Mouse (Mus musculus) embryonic facial prominence, embryonic 10.5 days (tissue): ENCODE measurements around the gene Aldh4a1. TPM values are rescaled to one million over a fixed set of nuclear protein-coding genes. Genes with fewer than 3 reads are reported as not detected.

ENCODE experiments used
- DNase-seq: peaks from one replicate; pipeline ENCODE4 v3.0.0-alpha.2; 2017; ENCODE audit warnings: low spot score
- H3K27ac ChIP-seq: fragments of 300-500 bp; sonication (generic); replicated peaks from 2 replicates; pipeline ENCODE4 v1.5.1; 2016; ENCODE audit warnings: mild to moderate bottlenecking
- H3K27me3 ChIP-seq: fragments of 300-500 bp; sonication (generic); replicated peaks from 2 replicates; pipeline ENCODE4 v1.6.1; 2016; ENCODE audit warnings: low read depth, mild to moderate bottlenecking; ENCODE audit not compliant: poor library complexity, severe bottlenecking
- H3K36me3 ChIP-seq: fragments of 300-500 bp; sonication (generic); replicated peaks from 2 replicates; pipeline ENCODE4 v1.6.1; 2016; ENCODE audit warnings: mild to moderate bottlenecking, moderate library complexity
- H3K4me1 ChIP-seq: fragments of 300-500 bp; sonication (generic); 2 replicates; pipeline ENCODE4 v1.6.1; 2016
- H3K4me3 ChIP-seq: fragments of 300-500 bp; sonication (generic); 2 replicates; pipeline ENCODE4 v1.5.1; 2016; ENCODE audit warnings: mild to moderate bottlenecking, moderate library complexity
- H3K9me3 ChIP-seq: fragments of 300-500 bp; sonication (generic); 2 replicates; pipeline ENCODE4 v1.6.1; 2016; ENCODE audit warnings: mild to moderate bottlenecking
- WGBS: fragments of 180-500 bp; shearing (Covaris S2); methylation state at CpG from one replicate; pipeline ENCODE4 v1.1.7; 2016; 5-methylcytosine and 5-hydroxymethylcytosine counted together
- polyA plus RNA-seq: library from polyadenylated mRNA; unstranded; fragments of >200 nt; fragmentation: Nextera tagmentation; extraction: Ambion mirVana; gene quantifications from 2 replicates; pipeline ENCODE4 v1.2.1, GENCODE M21; 2016

The Aldh4a1 gene
- polyA plus RNA-seq, 1 experiment from 2014 or later: 24.4 TPM

GRCm38 (mm10) chr4:139611542-139611953 lies 11.1 kb upstream of the Aldh4a1 start:
- H3K4me1 ChIP-seq: peaks cover 20% of the 10 kb centered on the region
- peak overlapping the region; percentile 41; the same call in 1 of the 2 replicates for H3K27ac ChIP-seq
- H3K4me3 ChIP-seq: peak overlapping the region; percentile 39; the same call in 1 of the 2 replicates
- H3K9me3 ChIP-seq: peaks cover 11% of the 10 kb centered on the region
- peaks cover 63% of the 10 kb centered on the region for H3K36me3 ChIP-seq
- 7% methylated on average over 10 of the region's 10 CpGs for WGBS
- peak; percentile 88 for DNase-seq
- no peaks in the 10 kb centered on the region for H3K27me3 ChIP-seq

- WGBS: 93% methylated on average over 21 of the region's 21 CpGs
- Histone ChIP-seq H3K27me3 (no peaks in the 10 kb centered on the region), H3K4me3 (no peak overlapping the region), H3K4me1 (peaks cover 30% of the 10 kb centered on the region), H3K9me3 (peaks cover 11% of the 10 kb centered on the region), H3K36me3 (peaks cover 42% of the 10 kb centered on the region), H3K27ac (no peak overlapping the region)
- no peak for DNase-seq
These were observed 8.0 kb upstream of the Aldh4a1 start for GRCm38 (mm10) chr4:139614524-139615260.

- H3K36me3 ChIP-seq: peaks cover 36% of the 10 kb centered on the region
- peak; percentile 57 for DNase-seq
- 10% methylated on average over 24 of the region's 24 CpGs for WGBS
- peaks cover 21% of the 10 kb centered on the region for H3K4me1 ChIP-seq
- H3K4me3 ChIP-seq: peak overlapping the region; percentile 59
- no peaks in the 10 kb centered on the region for H3K27me3 ChIP-seq
- H3K27ac ChIP-seq: peak overlapping the region; percentile 78
- H3K9me3 ChIP-seq: peaks cover 11% of the 10 kb centered on the region
These were observed 6.2 kb upstream of the Aldh4a1 start for GRCm38 (mm10) chr4:139616276-139617000.

GRCm38 (mm10) chr4:139617001-139617364 lies 5.7 kb upstream of the Aldh4a1 start:
- Histone ChIP-seq H3K27ac (0 out of 2 replicates have a peak overlapping the region, but pooled peaks have one; percentile 78), H3K27me3 (no peaks in the 10 kb centered on the region), H3K9me3 (peaks cover 11% of the 10 kb centered on the region), H3K36me3 (peaks cover 36% of the 10 kb centered on the region), H3K4me3 (peak overlapping the region; percentile 59), H3K4me1 (peaks cover 21% of the 10 kb centered on the region)
- WGBS: 66% methylated on average over 3 of the region's 3 CpGs
- DNase-seq: no peak

- no peak overlapping the region for H3K4me3 ChIP-seq
- H3K9me3 ChIP-seq: no peaks in the 10 kb centered on the region
- DNase-seq: no peak
- H3K27me3 ChIP-seq: no peaks in the 10 kb centered on the region
- 79% methylated on average over 6 of the region's 6 CpGs for WGBS
- H3K36me3 ChIP-seq: peaks cover 10% of the 10 kb centered on the region
- peaks cover 48% of the 10 kb centered on the region for H3K4me1 ChIP-seq
- H3K27ac ChIP-seq: no peak overlapping the region
These were observed 2.9 kb upstream of the Aldh4a1 start for GRCm38 (mm10) chr4:139619765-139620164.

- no peaks in the 10 kb centered on the region for H3K9me3 ChIP-seq
- H3K4me1 ChIP-seq: peaks cover 29% of the 10 kb centered on the region
- 33% methylated on average over 21 of the region's 21 CpGs for WGBS
- H3K36me3 ChIP-seq: 0 out of 2 replicates have a peak, but pooled peaks cover 5% of the 10 kb centered on the region
- no peak for DNase-seq
- no peaks in the 10 kb centered on the region for H3K27me3 ChIP-seq
- peak overlapping the region; percentile 95 for H3K27ac ChIP-seq
- peak overlapping the region; percentile 85 for H3K4me3 ChIP-seq
These were observed 909 bp downstream of the Aldh4a1 start for GRCm38 (mm10) chr4:139623434-139624115.

- H3K4me1 ChIP-seq: peaks cover 29% of the 10 kb centered on the region
- 60% methylated on average over 5 of the region's 5 CpGs for WGBS
- H3K27me3 ChIP-seq: no peaks in the 10 kb centered on the region
- no peaks in the 10 kb centered on the region for H3K9me3 ChIP-seq
- peak overlapping the region; percentile 85; the same call in 1 of the 2 replicates for H3K4me3 ChIP-seq
- no peak for DNase-seq
- H3K27ac ChIP-seq: no peak overlapping the region
- peaks cover 8% of the 10 kb centered on the region; the same call in 1 of the 2 replicates for H3K36me3 ChIP-seq
These were observed 1.4 kb downstream of the Aldh4a1 start for GRCm38 (mm10) chr4:139624116-139624489.

- peaks cover 29% of the 10 kb centered on the region for H3K4me1 ChIP-seq
- 89% methylated on average over 10 of the region's 10 CpGs for WGBS
- no peak for DNase-seq
- H3K9me3 ChIP-seq: no peaks in the 10 kb centered on the region
- H3K4me3 ChIP-seq: no peak overlapping the region; the same call in 1 of the 2 replicates
- no peak overlapping the region for H3K27ac ChIP-seq
- H3K27me3 ChIP-seq: no peaks in the 10 kb centered on the region
- peaks cover 12% of the 10 kb centered on the region; the same call in 1 of the 2 replicates for H3K36me3 ChIP-seq
These were observed 2.0 kb downstream of the Aldh4a1 start for GRCm38 (mm10) chr4:139624706-139625105.

- Histone ChIP-seq H3K36me3 (peaks cover 15% of the 10 kb centered on the region; the same call in 1 of the 2 replicates), H3K27ac (no peak overlapping the region), H3K4me3 (no peak overlapping the region), H3K4me1 (peaks cover 23% of the 10 kb centered on the region), H3K9me3 (no peaks in the 10 kb centered on the region), H3K27me3 (no peaks in the 10 kb centered on the region)
- WGBS: 95% methylated on average over 11 of the region's 11 CpGs
- no peak for DNase-seq
These were observed 4.7 kb downstream of the Aldh4a1 start for GRCm38 (mm10) chr4:139627361-139627760.

GRCm38 (mm10) chr4:139630171-139630570 lies 7.5 kb downstream of the Aldh4a1 start:
- 73% methylated on average over 10 of the region's 10 CpGs for WGBS
- Histone ChIP-seq H3K9me3 (no peaks in the 10 kb centered on the region), H3K36me3 (peaks cover 15% of the 10 kb centered on the region), H3K4me1 (no peaks in the 10 kb centered on the region), H3K27ac (no peak overlapping the region), H3K27me3 (no peaks in the 10 kb centered on the region), H3K4me3 (no peak overlapping the region)
- DNase-seq: no peak

- H3K27ac ChIP-seq: no peak overlapping the region
- no peak for DNase-seq
- no peaks in the 10 kb centered on the region for H3K27me3 ChIP-seq
- H3K4me3 ChIP-seq: no peak overlapping the region
- H3K4me1 ChIP-seq: no peaks in the 10 kb centered on the region
- no peaks in the 10 kb centered on the region for H3K9me3 ChIP-seq
- peaks cover 22% of the 10 kb centered on the region for H3K36me3 ChIP-seq
- 79% methylated on average over 5 of the region's 5 CpGs for WGBS
These were observed 8.5 kb downstream of the Aldh4a1 start for GRCm38 (mm10) chr4:139631141-139631540.

- Histone ChIP-seq H3K27me3 (no peaks in the 10 kb centered on the region), H3K4me1 (no peaks in the 10 kb centered on the region), H3K9me3 (no peaks in the 10 kb centered on the region), H3K36me3 (peaks cover 23% of the 10 kb centered on the region), H3K4me3 (no peak overlapping the region), H3K27ac (no peak overlapping the region; the same call in 1 of the 2 replicates)
- no peak for DNase-seq
- 92% methylated on average over 7 of the region's 7 CpGs for WGBS
These were observed 9.0 kb downstream of the Aldh4a1 start for GRCm38 (mm10) chr4:139631569-139632253.
